Mouse (Mus musculus) c-Kit-positive CD71-positive TER-119-positive erythroid progenitor cells, embryonic 14.5 days (primary cell): ENCODE measurements around the gene Olfr937.

ENCODE experiments used
- DNase-seq: peaks from one replicate; pipeline ENCODE4 v3.0.0-alpha.2; 2013; ENCODE audit warnings: low spot score

Olfr937 gene

DNA sequence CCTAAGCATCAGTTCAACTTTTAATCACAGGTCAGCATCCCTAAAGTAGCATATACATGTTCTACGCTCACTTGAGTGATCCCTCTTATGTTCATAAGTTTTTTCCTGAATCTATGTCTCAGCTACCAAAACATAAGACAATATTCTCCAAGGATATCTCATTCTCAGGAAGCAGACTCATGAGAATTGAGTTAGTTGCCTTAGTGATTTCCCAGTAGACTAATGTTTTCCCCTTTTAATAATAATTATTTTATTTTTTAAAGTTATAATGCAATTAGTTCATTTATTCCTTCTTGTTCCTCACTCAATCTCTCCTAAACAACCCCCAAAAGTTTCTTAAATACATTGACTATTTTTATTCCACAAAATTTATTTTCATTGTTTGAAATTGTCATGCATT, at the start of gene Olfr937:
Gene Olfr937 (minus strand): TSS at position 101 of the 400 bp plus-strand sequence.
- DNase-seq: no peak

GRCm38 (mm10) chr9:39078787-39079186, 14.0 kb upstream of the Olfr937 start, which contains the start of gene Olfr938:
Gene Olfr938, minus strand, starts transcription at chr9:39078887.
- no peak for DNase-seq

DNA sequence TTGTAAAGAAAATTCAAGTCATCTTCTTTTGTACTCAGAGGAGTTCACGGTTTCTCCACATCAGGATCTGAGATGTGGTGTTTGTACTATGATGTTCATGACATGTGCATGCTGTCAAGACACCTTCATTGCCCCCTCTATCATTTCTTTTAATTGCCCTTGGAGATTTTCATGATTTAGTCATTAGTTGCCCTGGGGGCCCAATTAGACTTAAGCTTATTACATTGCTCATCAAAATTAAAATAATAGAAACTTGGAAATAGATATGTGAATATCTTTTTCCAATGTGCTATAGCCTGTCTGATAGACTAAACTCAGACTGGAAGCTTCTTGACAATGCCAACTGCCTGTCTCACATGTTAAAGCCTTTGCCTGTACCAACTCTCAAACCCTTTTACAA, 41.5 kb downstream of the Olfr937 start, which contains the start of gene Olfr146:
Gene Olfr146 (minus strand): TSS at position 101 of the 400 bp plus-strand sequence.
- no peak for DNase-seq
